Mouse (Mus musculus): ENCODE measurements around the gene Hist1h2ae.

The Hist1h2ae gene

GRCm38 (mm10) chr13:23521703-23522102, 49.3 kb downstream of the Hist1h2ae start:
- DNase-seq (ENCODE audit: low read depth, low spot score): peak; percentile 90

Data from ES-CJ7 (cell line).